Mouse (Mus musculus): ENCODE measurements around the gene B9d2. TPM values are rescaled to one million over a fixed set of nuclear protein-coding genes. Genes with fewer than 3 reads are reported as not detected.

The B9d2 gene
- polyA plus RNA-seq, 1 experiment from 2014 or later = 16.0 TPM

GRCm38 (mm10) chr7:25644631-25645030 lies 35.9 kb upstream of the B9d2 start:
- H3K9ac ChIP-seq (replicated peaks) = no peak overlapping the region
- no peak overlapping the region for H3K4me2 ChIP-seq (ENCODE audit: low read depth, low read length)
- DNase-seq = no peak
- no peaks in the 10 kb centered on the region for H3K27me3 ChIP-seq (ENCODE audit: insufficient read depth, low read length)
- TF ChIP-seq CTCF (IDR thresholded peaks at IDR 0.05; ENCODE audit: low read depth) (no peak), EP300 (IDR thresholded peaks at IDR 0.05; ENCODE audit: low read depth) (no peak)
- no peak for ATAC-seq
- WGBS (ENCODE audit: insufficient replicate concordance) = 35% methylated on average over 4 of the region's 4 CpGs
- no peak overlapping the region for H3K4me3 ChIP-seq (ENCODE audit: low read depth, low read length)
- no peak overlapping the region for H3K27ac ChIP-seq (ENCODE audit: low read depth)
- no peaks in the 10 kb centered on the region for H3K9me3 ChIP-seq (ENCODE audit: low read length)
- H3K4me1 ChIP-seq (ENCODE audit: insufficient read depth) = peaks cover 18% of the 10 kb centered on the region
- peaks cover 12% of the 10 kb centered on the region; the same call in 1 of the 2 replicates for H3K36me3 ChIP-seq (replicated peaks; ENCODE audit: insufficient read depth, low read length)

GRCm38 (mm10) chr7:25645074-25645473 lies 35.5 kb upstream of the B9d2 start:
- ATAC-seq = no peak
- peaks cover 22% of the 10 kb centered on the region for H3K4me1 ChIP-seq (ENCODE audit: insufficient read depth)
- no peaks in the 10 kb centered on the region for H3K27me3 ChIP-seq (ENCODE audit: insufficient read depth, low read length)
- H3K9ac ChIP-seq (replicated peaks) = no peak overlapping the region
- H3K9me3 ChIP-seq (ENCODE audit: low read length) = no peaks in the 10 kb centered on the region
- H3K36me3 ChIP-seq (replicated peaks; ENCODE audit: insufficient read depth, low read length) = peaks cover 12% of the 10 kb centered on the region; the same call in 1 of the 2 replicates
- TF ChIP-seq CTCF (IDR thresholded peaks at IDR 0.05; ENCODE audit: low read depth) = no peak
- no peak for TF ChIP-seq EP300 (IDR thresholded peaks at IDR 0.05; ENCODE audit: low read depth)
- no peak for DNase-seq
- H3K27ac ChIP-seq (ENCODE audit: low read depth) = no peak overlapping the region
- no peak overlapping the region for H3K4me2 ChIP-seq (ENCODE audit: low read depth, low read length)
- H3K4me3 ChIP-seq (ENCODE audit: low read depth, low read length) = no peak overlapping the region
- 40% methylated on average over 14 of the region's 14 CpGs for WGBS (ENCODE audit: insufficient replicate concordance)

- 39% methylated on average over 5 of the region's 5 CpGs for WGBS (ENCODE audit: insufficient replicate concordance)
- peaks cover 32% of the 10 kb centered on the region for H3K4me1 ChIP-seq (ENCODE audit: insufficient read depth)
- ATAC-seq = peak; percentile 59
- no peaks in the 10 kb centered on the region for H3K9me3 ChIP-seq (ENCODE audit: low read length)
- H3K9ac ChIP-seq (replicated peaks) = no peak overlapping the region
- no peak overlapping the region for H3K4me3 ChIP-seq (ENCODE audit: low read depth, low read length)
- no peak overlapping the region for H3K4me2 ChIP-seq (ENCODE audit: low read depth, low read length)
- peak; percentile 62 for DNase-seq
- peaks cover 5% of the 10 kb centered on the region; the same call in 1 of the 2 replicates for H3K36me3 ChIP-seq (replicated peaks; ENCODE audit: insufficient read depth, low read length)
- TF ChIP-seq CTCF (IDR thresholded peaks at IDR 0.05; ENCODE audit: low read depth) (peak; percentile 67), EP300 (IDR thresholded peaks at IDR 0.05; ENCODE audit: low read depth) (peak; percentile 15; the same call in 1 of the 2 replicates)
- H3K27me3 ChIP-seq (ENCODE audit: insufficient read depth, low read length) = no peaks in the 10 kb centered on the region
- H3K27ac ChIP-seq (ENCODE audit: low read depth) = peak overlapping the region; percentile 69
Measured at GRCm38 (mm10) chr7:25647574-25648123, 32.9 kb upstream of the B9d2 start.

- 16% methylated on average over 5 of the region's 5 CpGs for WGBS (ENCODE audit: insufficient replicate concordance)
- peak overlapping the region; percentile 69 for H3K27ac ChIP-seq (ENCODE audit: low read depth)
- 0 out of 2 replicates have a peak, but pooled peaks have one; percentile 9 for ATAC-seq
- H3K9me3 ChIP-seq (ENCODE audit: low read length) = no peaks in the 10 kb centered on the region
- DNase-seq = no peak
- no peak overlapping the region for H3K9ac ChIP-seq (replicated peaks)
- peaks cover 29% of the 10 kb centered on the region for H3K4me1 ChIP-seq (ENCODE audit: insufficient read depth)
- H3K4me2 ChIP-seq (ENCODE audit: low read depth, low read length) = no peak overlapping the region
- no peak for TF ChIP-seq EP300 (IDR thresholded peaks at IDR 0.05; ENCODE audit: low read depth)
- no peak for TF ChIP-seq CTCF (IDR thresholded peaks at IDR 0.05; ENCODE audit: low read depth)
- peaks cover 5% of the 10 kb centered on the region; the same call in 1 of the 2 replicates for H3K36me3 ChIP-seq (replicated peaks; ENCODE audit: insufficient read depth, low read length)
- H3K4me3 ChIP-seq (ENCODE audit: low read depth, low read length) = no peak overlapping the region
- no peaks in the 10 kb centered on the region for H3K27me3 ChIP-seq (ENCODE audit: insufficient read depth, low read length)
Measured at GRCm38 (mm10) chr7:25649839-25650238, 30.7 kb upstream of the B9d2 start.

- ATAC-seq (no peak), DNase-seq (no peak)
- Histone ChIP-seq H3K4me2 (ENCODE audit: low read depth, low read length) (peak overlapping the region; percentile 55), H3K9ac (replicated peaks) (0 out of 2 replicates have a peak overlapping the region, but pooled peaks have one; percentile 19), H3K4me3 (ENCODE audit: low read depth, low read length) (no peak overlapping the region), H3K27me3 (ENCODE audit: insufficient read depth, low read length) (no peaks in the 10 kb centered on the region), H3K9me3 (ENCODE audit: low read length) (no peaks in the 10 kb centered on the region), H3K27ac (ENCODE audit: low read depth) (peak overlapping the region; percentile 72), H3K4me1 (ENCODE audit: insufficient read depth) (peaks cover 27% of the 10 kb centered on the region), H3K36me3 (replicated peaks; ENCODE audit: insufficient read depth, low read length) (peaks cover 3% of the 10 kb centered on the region; the same call in 1 of the 2 replicates)
- WGBS (ENCODE audit: insufficient replicate concordance) = 34% methylated on average over 8 of the region's 8 CpGs
- TF ChIP-seq EP300 (IDR thresholded peaks at IDR 0.05; ENCODE audit: low read depth) = no peak
- TF ChIP-seq CTCF (IDR thresholded peaks at IDR 0.05; ENCODE audit: low read depth) = peak; percentile 59
Measured at GRCm38 (mm10) chr7:25651281-25651680, 29.3 kb upstream of the B9d2 start.

- DNase-seq (no peak), ATAC-seq (no peak)
- Histone ChIP-seq H3K4me1 (ENCODE audit: insufficient read depth) (peaks cover 29% of the 10 kb centered on the region), H3K27ac (ENCODE audit: low read depth) (peak overlapping the region; percentile 30; the same call in 1 of the 2 replicates), H3K4me2 (ENCODE audit: low read depth, low read length) (peak overlapping the region; percentile 55), H3K9me3 (ENCODE audit: low read length) (no peaks in the 10 kb centered on the region), H3K27me3 (ENCODE audit: insufficient read depth, low read length) (no peaks in the 10 kb centered on the region), H3K9ac (replicated peaks) (no peak overlapping the region), H3K4me3 (ENCODE audit: low read depth, low read length) (no peak overlapping the region), H3K36me3 (replicated peaks; ENCODE audit: insufficient read depth, low read length) (no peaks in the 10 kb centered on the region)
- WGBS (ENCODE audit: insufficient replicate concordance) = 31% methylated on average over 12 of the region's 12 CpGs
- TF ChIP-seq EP300 (IDR thresholded peaks at IDR 0.05; ENCODE audit: low read depth) = no peak
- no peak for TF ChIP-seq CTCF (IDR thresholded peaks at IDR 0.05; ENCODE audit: low read depth)
Measured at GRCm38 (mm10) chr7:25652244-25652759, 28.3 kb upstream of the B9d2 start.

All from liver, postnatal 0 days (tissue).